Mouse (Mus musculus) liver, embryonic 14.5 days (tissue): ENCODE measurements around the gene 2010109A12Rik. TPM values are rescaled to one million over a fixed set of nuclear protein-coding genes. Genes with fewer than 3 reads are reported as not detected.

Source experiments
- ATAC-seq: fragments of 200-750 bp; cut with Nextera tagmentation; 2 replicates; pipeline ENCODE4 v1.8.0; 2017; ENCODE audit warnings: moderate number of reproducible peaks, mild to moderate bottlenecking, moderate library complexity; ENCODE audit not compliant: insufficient read depth
- DNase-seq, 3 experiments: peaks; one replicate each; pipeline ENCODE4 v3.0.0-alpha.2; 2012 to 2013; ENCODE audit warnings: low read depth in 3 of 3, low spot score in 3 of 3
- H3K27ac ChIP-seq: fragments of 300-500 bp; sonication (generic); 2 replicates; pipeline ENCODE4 v1.5.1; 2014; ENCODE audit warnings: moderate library complexity, mild to moderate bottlenecking, control low read depth, inconsistent platforms
- H3K27me3 ChIP-seq: fragments of 300-500 bp; sonication (generic); 2 replicates; pipeline ENCODE4 v1.6.1; 2014; ENCODE audit warnings: mild to moderate bottlenecking, low read length, moderate library complexity; ENCODE audit not compliant: control insufficient read depth, insufficient read depth
- H3K36me3 ChIP-seq: fragments of 300-500 bp; sonication (generic); replicated peaks from 2 replicates; pipeline ENCODE4 v1.6.1; 2014; ENCODE audit warnings: low read depth; ENCODE audit not compliant: control insufficient read depth, insufficient read depth
- H3K4me1 ChIP-seq, 2 experiments: fragments of 200-500 bp in 1 of 2; fragments of 300-500 bp in 1 of 2; sonication (generic) in 1 of 2; replicated peaks; 2 replicates each; pipeline ENCODE4 v1.6.1; 2012 to 2014; ENCODE audit warnings: antibody characterized with exemption in 1 of 2, inconsistent platforms in 1 of 2, low read length in 1 of 2; ENCODE audit not compliant: control insufficient read depth in 2 of 2, insufficient read depth in 2 of 2
- H3K4me2 ChIP-seq: fragments of 300-500 bp; sonication (generic); 2 replicates; pipeline ENCODE4 v1.6.1; 2014; ENCODE audit warnings: low read depth, mild to moderate bottlenecking, control low read depth, moderate library complexity
- H3K4me3 ChIP-seq, 2 experiments: fragments of 200-500 bp in 1 of 2; fragments of 300-500 bp in 1 of 2; sonication (generic) in 1 of 2; 2 replicates each; pipeline ENCODE4 v1.5.1; 2012 to 2014; ENCODE audit warnings: low read depth in 2 of 2, low read length in 2 of 2, mild to moderate bottlenecking in 2 of 2, control low read depth in 1 of 2, inconsistent platforms in 1 of 2, moderate library complexity in 1 of 2; ENCODE audit not compliant: insufficient read depth in 1 of 2
- H3K9ac ChIP-seq: fragments of 300-500 bp; sonication (generic); replicated peaks from 2 replicates; pipeline ENCODE4 v1.6.1; 2014; ENCODE audit warnings: mild to moderate bottlenecking, control low read depth, moderate library complexity
- H3K9me3 ChIP-seq: fragments of 300-500 bp; sonication (generic); 2 replicates; pipeline ENCODE4 v1.6.1; 2016; ENCODE audit warnings: low read length, mixed read lengths; ENCODE audit not compliant: control insufficient read depth
- CTCF ChIP-seq: IDR thresholded peaks from 2 replicates; pipeline ENCODE4 v1.5.1; 2016; ENCODE audit warnings: antibody characterized with exemption, low read depth, control low read depth
- EP300 ChIP-seq: IDR thresholded peaks from 2 replicates; pipeline ENCODE4 v1.6.1; 2016; ENCODE audit warnings: antibody characterized with exemption, low read depth
- WGBS: fragments of 180-500 bp; shearing (Covaris S2); extraction: QIAGEN DNeasy Blood & Tissue Kit; methylation state at CpG from one replicate; pipeline ENCODE4 v1.1.7; 2014; ENCODE audit not compliant: insufficient replicate concordance; 5-methylcytosine and 5-hydroxymethylcytosine counted together
- polyA plus RNA-seq, 2 experiments: library from polyadenylated mRNA; depleted of rRNA in 1 of 2; stranded (reverse) in 1 of 2; unstranded in 1 of 2; fragments of >200 nt; fragmentation: Nextera tagmentation in 1 of 2; extraction: Ambion mirVana in 1 of 2; gene quantifications; 2 replicates each; pipeline versions ENCODE4 v1.2.1 to v1.2.3; 2012 to 2014

The 2010109A12Rik gene
- polyA plus RNA-seq, 2 experiments = 0.55 to 1.5 TPM

- Histone ChIP-seq H3K27me3 (no peaks in the 10 kb centered on the region), H3K4me3 (no peak overlapping the region), H3K36me3 (no peaks in the 10 kb centered on the region), H3K4me1 (peaks cover 9 to 13% of the 10 kb centered on the region in 2 experiments), H3K9ac (no peak overlapping the region), H3K27ac (no peak overlapping the region), H3K4me2 (no peak overlapping the region), H3K9me3 (no peaks in the 10 kb centered on the region)
- DNase-seq (no peak), ATAC-seq (no peak)
- 62% methylated on average over 2 of the region's 2 CpGs for WGBS
- TF ChIP-seq EP300 = no peak
- no peak for TF ChIP-seq CTCF
Observed at GRCm38 (mm10) chr5:93245280-93245679, 39.0 kb downstream of the 2010109A12Rik start.

GRCm38 (mm10) chr5:93249940-93250578 is 43.7 kb downstream of the 2010109A12Rik start:
- no peak for ATAC-seq
- Histone ChIP-seq H3K4me1 (no peaks in the 10 kb centered on the region), H3K27ac (no peak overlapping the region), H3K27me3 (no peaks in the 10 kb centered on the region), H3K9ac (no peak overlapping the region), H3K9me3 (no peaks in the 10 kb centered on the region), H3K4me2 (no peak overlapping the region), H3K4me3 (no peak overlapping the region), H3K36me3 (no peaks in the 10 kb centered on the region)
- 66% methylated on average over 6 of the region's 6 CpGs for WGBS
- no peak for TF ChIP-seq CTCF
- TF ChIP-seq EP300 = no peak
- no peak for DNase-seq

- Histone ChIP-seq H3K36me3 (no peaks in the 10 kb centered on the region), H3K4me3 (no peak overlapping the region), H3K9me3 (no peaks in the 10 kb centered on the region), H3K27ac (no peak overlapping the region), H3K4me2 (no peak overlapping the region), H3K27me3 (no peaks in the 10 kb centered on the region), H3K9ac (no peak overlapping the region), H3K4me1 (no peaks in the 10 kb centered on the region)
- WGBS = 76% methylated on average over 12 of the region's 12 CpGs
- TF ChIP-seq CTCF = no peak
- TF ChIP-seq EP300 = no peak
- DNase-seq (no peak), ATAC-seq (no peak)
Observed at GRCm38 (mm10) chr5:93251001-93251760, 44.9 kb downstream of the 2010109A12Rik start.

GRCm38 (mm10) chr5:93255759-93256265 is 49.5 kb downstream of the 2010109A12Rik start:
- H3K9ac ChIP-seq = no peak overlapping the region
- ATAC-seq = no peak
- 65% methylated on average over 5 of the region's 5 CpGs for whole genome bisulfite sequencing
- H3K4me1 ChIP-seq = no peaks in the 10 kb centered on the region
- no peaks in the 10 kb centered on the region for H3K36me3 ChIP-seq
- H3K4me2 ChIP-seq = no peak overlapping the region
- no peaks in the 10 kb centered on the region for H3K9me3 ChIP-seq
- H3K27me3 ChIP-seq = no peaks in the 10 kb centered on the region
- no peak for DNase-seq
- H3K27ac ChIP-seq = no peak overlapping the region
- H3K4me3 ChIP-seq = no peak overlapping the region
- TF ChIP-seq EP300 (no peak), CTCF (no peak)

GRCm38 (mm10) chr5:93256820-93257405 is 50.6 kb downstream of the 2010109A12Rik start:
- Histone ChIP-seq H3K4me3 (no peak overlapping the region), H3K9me3 (no peaks in the 10 kb centered on the region), H3K4me1 (no peaks in the 10 kb centered on the region), H3K36me3 (no peaks in the 10 kb centered on the region), H3K27me3 (no peaks in the 10 kb centered on the region), H3K4me2 (no peak overlapping the region), H3K9ac (no peak overlapping the region), H3K27ac (no peak overlapping the region)
- TF ChIP-seq CTCF (no peak), EP300 (no peak)
- ATAC-seq (no peak), DNase-seq (no peak)
